Mouse (Mus musculus) embryonic fibroblast, embryonic 13.5 days (primary cell): Measurements from ENCODE around the gene Sfta2.

Experiments
- CTCF ChIP-seq: IDR thresholded peaks from 2 replicates; pipeline ENCODE4 v1.5.1; 2011; ENCODE audit warnings: mild to moderate bottlenecking, control low read depth, low read length, moderate library complexity, borderline replicate concordance; ENCODE audit not compliant: insufficient read depth
- POLR2A ChIP-seq: IDR thresholded peaks from 2 replicates; pipeline ENCODE4 v1.6.1; 2011; ENCODE audit warnings: low read depth, mild to moderate bottlenecking, control low read depth, low read length, moderate library complexity

GRCm38 (mm10) chr17:35665957-35666515 is 64.7 kb downstream of the Sfta2 start:
- TF ChIP-seq CTCF (peak; percentile 77; the same call in 1 of the 2 replicates), POLR2A (no peak)
